Mouse (Mus musculus) heart, postnatal 10 days (tissue): Measurements from ENCODE around the gene Acyp2. TPM values are rescaled to one million over a fixed set of nuclear protein-coding genes. Genes with fewer than 3 reads are reported as not detected.

Experiments
- total RNA-seq, 2 experiments: library from RNA; stranded (reverse); gene quantifications; 2 replicates each; pipeline ENCODE4 v1.2.3; 2021

The Acyp2 gene
- total RNA-seq, 2 experiments from 2014 or later, result 49.8 to 55.1 TPM

Other genes starting within 250 kb of the Acyp2 start
- gene 4930505A04Rik, start 177.8 kb downstream of the Acyp2 start, total RNA-seq, result not detected
- 10 to 100 TPM; 80.2 to 83.8 TPM for gene Psme4, start 122.1 kb upstream of the Acyp2 start, total RNA-seq
- gene Gpr75, start 235.8 kb upstream of the Acyp2 start, total RNA-seq, result not detected
- 1 to 10 TPM; 7.3 to 9.1 TPM for gene Asb3, start 235.8 kb upstream of the Acyp2 start, total RNA-seq